Mouse (Mus musculus) forebrain, embryonic 12.5 days (tissue): ENCODE data around the gene Mcm5. TPM values are rescaled to one million over a fixed set of nuclear protein-coding genes. Genes with fewer than 3 reads are reported as not detected.

Experiments
- ATAC-seq: fragments of 200-750 bp; cut with Nextera tagmentation; 2 replicates; pipeline ENCODE4 v1.8.0; 2017; ENCODE audit warnings: moderate TSS enrichment; ENCODE audit not compliant: low FRiP score
- H3K27ac ChIP-seq: fragments of 300-500 bp; sonication (generic); 2 replicates; pipeline ENCODE4 v1.5.1; 2016; ENCODE audit warnings: mild to moderate bottlenecking
- H3K27me3 ChIP-seq: fragments of 300-500 bp; sonication (generic); 2 replicates; pipeline ENCODE4 v1.6.1; 2016; ENCODE audit warnings: mild to moderate bottlenecking
- H3K36me3 ChIP-seq: fragments of 300-500 bp; sonication (generic); replicated peaks from 2 replicates; pipeline ENCODE4 v1.6.1; 2016; ENCODE audit warnings: mild to moderate bottlenecking
- H3K4me1 ChIP-seq: fragments of 300-500 bp; sonication (generic); 2 replicates; pipeline ENCODE4 v1.6.1; 2016
- H3K4me2 ChIP-seq: fragments of 300-500 bp; sonication (generic); 2 replicates; pipeline ENCODE4 v1.6.1; 2016; ENCODE audit warnings: mild to moderate bottlenecking, moderate library complexity
- H3K4me3 ChIP-seq: fragments of 300-500 bp; sonication (generic); replicated peaks from 2 replicates; pipeline ENCODE4 v1.5.1; 2016; ENCODE audit warnings: mild to moderate bottlenecking
- H3K9ac ChIP-seq: fragments of 300-500 bp; sonication (generic); 2 replicates; pipeline ENCODE4 v1.6.1; 2016; ENCODE audit warnings: mild to moderate bottlenecking
- H3K9me3 ChIP-seq: fragments of 300-500 bp; sonication (generic); 2 replicates; pipeline ENCODE4 v1.6.1; 2016
- WGBS: fragments of 180-500 bp; shearing (Covaris S2); methylation state at CpG from one replicate; pipeline ENCODE4 v1.1.7; 2016; 5-methylcytosine and 5-hydroxymethylcytosine counted together
- polyA plus RNA-seq: library from polyadenylated mRNA; unstranded; fragments of >200 nt; fragmentation: Nextera tagmentation; extraction: Ambion mirVana; gene quantifications from 2 replicates; pipeline ENCODE4 v1.2.1, GENCODE M21; 2016

Mcm5 gene
- polyA plus RNA-seq, 1 experiment from 2014 or later = 190 TPM

DNA sequence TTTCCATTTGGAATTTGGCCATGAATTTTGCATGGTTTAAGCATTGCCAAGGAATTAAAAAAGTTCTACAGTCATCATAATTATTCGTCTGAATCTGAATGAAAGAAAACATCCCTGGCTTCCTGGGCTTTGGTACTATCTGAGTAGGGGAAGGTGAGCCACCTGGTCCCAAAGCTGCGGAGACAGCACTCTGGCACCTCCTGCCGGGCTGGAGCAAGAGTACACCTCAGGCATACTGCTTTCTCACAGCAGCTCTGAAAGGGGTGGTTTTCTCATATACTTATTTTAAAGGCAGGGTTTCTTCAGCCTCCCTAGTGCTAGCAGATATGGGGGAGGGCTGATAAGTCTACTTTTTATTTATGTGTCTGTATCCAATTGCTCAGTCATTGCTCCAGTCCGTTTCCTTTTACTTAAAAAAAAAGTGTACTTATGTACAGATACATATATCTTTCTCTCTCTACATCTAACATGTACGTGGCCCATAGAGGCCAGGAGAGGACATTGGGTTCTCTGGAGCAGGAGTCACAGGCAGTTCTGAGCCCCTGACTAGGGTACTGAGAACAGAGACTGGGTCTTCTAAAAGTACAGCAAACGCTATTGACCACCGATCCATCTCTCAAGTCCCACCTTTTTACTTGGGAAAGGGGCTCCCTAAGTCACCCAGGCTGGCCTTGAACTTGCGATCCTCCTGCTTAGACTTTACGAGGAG lies 688 bp upstream of the Mcm5 start:
- WGBS = under 1% methylated on average over 9 of the region's 9 CpGs
- Histone ChIP-seq H3K4me2 (peak overlapping the region; percentile 70), H3K27ac (peak overlapping the region; percentile 87), H3K36me3 (peaks cover 23% of the 10 kb centered on the region), H3K27me3 (no peaks in the 10 kb centered on the region), H3K9ac (peak overlapping the region; percentile 77), H3K9me3 (no peaks in the 10 kb centered on the region), H3K4me1 (peaks cover 21% of the 10 kb centered on the region), H3K4me3 (peak overlapping the region; percentile 76)
- peak; percentile 72 for ATAC-seq

GRCm38 (mm10) chr8:75110093-75110492 lies 724 bp downstream of the Mcm5 start:
- WGBS = 29% methylated on average over 13 of the region's 13 CpGs
- Histone ChIP-seq H3K9me3 (no peaks in the 10 kb centered on the region), H3K9ac (peak overlapping the region; percentile 84), H3K27me3 (no peaks in the 10 kb centered on the region), H3K4me1 (peaks cover 21% of the 10 kb centered on the region), H3K36me3 (peaks cover 37% of the 10 kb centered on the region), H3K4me2 (peak overlapping the region; percentile 86), H3K27ac (no peak overlapping the region), H3K4me3 (peak overlapping the region; percentile 76)
- ATAC-seq = no peak

DNA sequence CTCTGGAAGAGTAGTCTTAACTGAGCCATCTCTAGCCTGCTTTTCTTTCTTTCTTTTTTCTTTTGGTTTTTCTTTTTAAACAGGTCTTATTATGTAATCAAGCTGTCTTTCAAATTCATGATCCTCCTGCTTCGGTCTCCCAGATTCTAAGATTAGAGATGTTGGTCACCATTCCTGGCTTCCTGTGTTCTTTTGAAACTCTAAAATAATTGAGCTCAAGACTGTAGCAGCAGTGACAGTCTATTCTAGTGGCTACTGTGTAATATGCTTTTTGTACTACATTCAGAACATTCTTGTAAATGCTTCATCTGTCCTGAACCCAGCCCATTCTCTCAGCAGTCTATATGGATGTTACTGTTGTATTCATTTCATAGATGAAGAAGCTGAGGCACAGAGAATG lies 9.1 kb downstream of the Mcm5 start:
- Histone ChIP-seq H3K9ac (no peak overlapping the region), H3K4me1 (no peaks in the 10 kb centered on the region), H3K27me3 (no peaks in the 10 kb centered on the region), H3K9me3 (no peaks in the 10 kb centered on the region), H3K4me3 (no peak overlapping the region), H3K27ac (no peak overlapping the region), H3K4me2 (no peak overlapping the region), H3K36me3 (peaks cover 97% of the 10 kb centered on the region)
- no peak for ATAC-seq
- 100% methylated on average over 1 of the region's 1 CpGs for WGBS

- Histone ChIP-seq H3K9me3 (no peaks in the 10 kb centered on the region), H3K4me1 (no peaks in the 10 kb centered on the region), H3K4me3 (no peak overlapping the region), H3K9ac (no peak overlapping the region), H3K36me3 (peaks cover 97% of the 10 kb centered on the region), H3K27ac (no peak overlapping the region), H3K4me2 (no peak overlapping the region), H3K27me3 (no peaks in the 10 kb centered on the region)
- WGBS = 99% methylated on average over 2 of the region's 2 CpGs
- no peak for ATAC-seq
These were observed 9.9 kb downstream of the Mcm5 start for GRCm38 (mm10) chr8:75119287-75119686.

GRCm38 (mm10) chr8:75119747-75120146 lies 10.4 kb downstream of the Mcm5 start:
- no peak for ATAC-seq
- no peaks in the 10 kb centered on the region for H3K4me1 ChIP-seq

DNA sequence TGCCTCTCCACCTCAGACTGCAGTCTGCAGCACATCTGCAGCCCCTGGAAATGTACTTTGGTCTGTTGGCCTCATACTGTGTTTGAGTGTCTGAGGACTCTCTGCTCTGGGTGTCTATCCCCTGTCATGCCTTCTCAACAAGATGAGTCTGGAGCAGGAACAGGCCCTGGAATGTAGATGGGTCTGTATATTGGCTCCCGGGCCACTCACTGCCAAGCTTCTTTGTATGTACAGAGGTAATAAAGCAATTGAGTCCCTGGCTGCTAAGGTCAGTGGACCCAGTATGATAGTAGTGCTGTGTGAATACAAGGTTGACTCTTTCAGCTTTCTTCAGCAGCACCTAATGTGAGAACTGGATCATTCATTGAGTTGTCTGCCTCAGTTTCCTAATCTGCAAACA lies 18.0 kb downstream of the Mcm5 start:
- peaks cover 76% of the 10 kb centered on the region for H3K36me3 ChIP-seq
- H3K4me3 ChIP-seq = no peak overlapping the region
- H3K4me1 ChIP-seq = no peaks in the 10 kb centered on the region
- H3K9ac ChIP-seq = no peak overlapping the region
- H3K27me3 ChIP-seq = no peaks in the 10 kb centered on the region
- no peaks in the 10 kb centered on the region for H3K9me3 ChIP-seq
- H3K4me2 ChIP-seq = no peak overlapping the region
- H3K27ac ChIP-seq = no peak overlapping the region
- 97% methylated on average over 1 of the region's 1 CpGs for WGBS
- no peak for ATAC-seq

More at GRCm38 (mm10) chr8:75119747-75120146, 10.4 kb downstream of the Mcm5 start:
- peaks cover 98% of the 10 kb centered on the region for H3K36me3 ChIP-seq
- no peaks in the 10 kb centered on the region for H3K9me3 ChIP-seq
- no peak overlapping the region for H3K4me3 ChIP-seq
- H3K4me2 ChIP-seq = no peak overlapping the region
- no peaks in the 10 kb centered on the region for H3K27me3 ChIP-seq
- no peak overlapping the region for H3K27ac ChIP-seq
- WGBS = 96% methylated on average over 2 of the region's 2 CpGs
- H3K9ac ChIP-seq = no peak overlapping the region

GRCm38 (mm10) chr8:75132485-75132884 lies 23.1 kb downstream of the Mcm5 start:
- no peaks in the 10 kb centered on the region for H3K27me3 ChIP-seq

GRCm38 (mm10) chr8:75133399-75133798 lies 24.0 kb downstream of the Mcm5 start:
- H3K4me2 ChIP-seq = no peak overlapping the region
- no peaks in the 10 kb centered on the region; the same call in 1 of the 2 replicates for H3K4me1 ChIP-seq
- peaks cover 19% of the 10 kb centered on the region for H3K36me3 ChIP-seq
- no peak overlapping the region for H3K9ac ChIP-seq
- no peak for ATAC-seq
- no peak overlapping the region for H3K4me3 ChIP-seq
- no peak overlapping the region for H3K27ac ChIP-seq
- WGBS = 90% methylated on average over 2 of the region's 2 CpGs
- H3K9me3 ChIP-seq = no peaks in the 10 kb centered on the region
- no peaks in the 10 kb centered on the region for H3K27me3 ChIP-seq

More at GRCm38 (mm10) chr8:75132485-75132884, 23.1 kb downstream of the Mcm5 start:
- Histone ChIP-seq H3K4me1 (no peaks in the 10 kb centered on the region; the same call in 1 of the 2 replicates), H3K9me3 (no peaks in the 10 kb centered on the region), H3K27ac (no peak overlapping the region), H3K9ac (no peak overlapping the region), H3K4me3 (no peak overlapping the region), H3K36me3 (peaks cover 25% of the 10 kb centered on the region), H3K4me2 (no peak overlapping the region)
- ATAC-seq = no peak
- 13% methylated on average over 3 of the region's 3 CpGs for WGBS

GRCm38 (mm10) chr8:75134603-75135391 lies 25.4 kb downstream of the Mcm5 start:
- Histone ChIP-seq H3K36me3 (peaks cover 6% of the 10 kb centered on the region), H3K4me1 (no peaks in the 10 kb centered on the region; the same call in 1 of the 2 replicates), H3K4me3 (no peak overlapping the region), H3K4me2 (no peak overlapping the region), H3K27ac (0 out of 2 replicates have a peak overlapping the region, but pooled peaks have one; percentile 1), H3K27me3 (no peaks in the 10 kb centered on the region), H3K9ac (no peak overlapping the region), H3K9me3 (no peaks in the 10 kb centered on the region)
- 67% methylated on average over 2 of the region's 2 CpGs for WGBS
- ATAC-seq = no peak

DNA sequence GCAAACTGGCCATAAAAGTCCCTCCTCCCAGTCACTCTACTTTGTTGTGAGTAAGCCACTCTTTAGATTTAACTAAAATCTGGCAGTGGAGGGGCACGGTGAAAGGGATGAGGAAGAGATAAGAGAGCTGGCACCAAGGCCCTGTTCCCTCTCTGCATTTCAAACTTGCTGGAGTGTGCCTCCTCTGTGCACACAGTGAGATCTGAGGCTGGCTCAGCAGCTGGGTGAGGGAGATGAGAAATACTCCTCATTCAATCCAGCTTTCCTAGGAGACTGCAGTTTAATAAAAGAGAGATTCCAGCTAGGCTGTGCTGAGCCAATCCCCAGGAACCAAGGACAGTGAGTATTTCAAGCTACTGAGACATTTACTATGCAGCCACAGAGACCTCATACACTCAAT lies 26.4 kb downstream of the Mcm5 start:
- Histone ChIP-seq H3K27me3 (no peaks in the 10 kb centered on the region), H3K4me3 (no peak overlapping the region), H3K4me2 (no peak overlapping the region), H3K9ac (no peak overlapping the region), H3K36me3 (no peaks in the 10 kb centered on the region; the same call in 1 of the 2 replicates), H3K9me3 (no peaks in the 10 kb centered on the region), H3K4me1 (no peaks in the 10 kb centered on the region; the same call in 1 of the 2 replicates), H3K27ac (no peak overlapping the region)
- WGBS = 71% methylated on average over 1 of the region's 1 CpGs
- no peak for ATAC-seq

DNA sequence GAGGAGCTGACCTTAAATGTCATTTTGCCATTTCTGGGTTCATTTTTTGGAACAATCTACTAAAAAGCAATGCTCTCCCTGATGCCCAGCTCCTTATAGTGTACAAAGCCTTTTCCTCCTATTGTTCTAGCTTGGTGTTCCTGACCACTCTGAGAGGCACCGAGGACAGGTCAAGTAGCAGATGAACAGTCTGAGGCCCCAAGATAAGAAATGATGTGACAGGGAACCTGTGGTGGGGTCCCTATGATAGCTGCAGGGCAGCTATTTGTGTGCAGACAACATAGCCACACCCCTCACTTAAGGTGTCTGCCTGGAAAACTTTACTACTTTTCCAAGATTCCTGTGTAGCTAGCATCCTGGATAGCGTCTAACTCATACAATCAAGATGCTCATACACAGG lies 26.9 kb downstream of the Mcm5 start:
- Histone ChIP-seq H3K36me3 (no peaks in the 10 kb centered on the region; the same call in 1 of the 2 replicates), H3K9me3 (no peaks in the 10 kb centered on the region), H3K4me3 (no peak overlapping the region), H3K9ac (no peak overlapping the region), H3K4me1 (no peaks in the 10 kb centered on the region; the same call in 1 of the 2 replicates), H3K27me3 (no peaks in the 10 kb centered on the region), H3K27ac (no peak overlapping the region), H3K4me2 (no peak overlapping the region)
- WGBS = 89% methylated on average over 2 of the region's 2 CpGs
- no peak for ATAC-seq

DNA sequence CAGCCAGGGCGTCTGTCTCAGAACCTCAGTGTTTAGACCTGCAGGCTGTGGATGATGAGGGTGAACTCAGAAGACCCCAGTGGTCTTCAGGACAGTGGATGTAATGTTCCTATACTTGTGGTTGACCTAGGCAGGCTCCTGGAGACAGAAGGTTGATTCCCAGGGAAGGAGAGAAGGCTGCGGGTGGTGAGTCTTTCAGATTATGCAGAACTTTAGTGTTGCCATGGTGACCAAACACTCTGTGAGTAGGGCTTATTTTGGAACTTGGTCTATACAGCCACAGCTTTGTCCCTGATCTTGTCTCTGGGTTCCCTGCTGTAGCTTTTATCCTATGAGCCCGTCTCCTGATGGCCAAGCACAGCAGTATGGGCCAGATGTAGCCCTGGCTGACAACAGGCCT lies 28.2 kb downstream of the Mcm5 start:
- Histone ChIP-seq H3K27ac (no peak overlapping the region), H3K36me3 (no peaks in the 10 kb centered on the region), H3K4me2 (no peak overlapping the region), H3K4me1 (no peaks in the 10 kb centered on the region; the same call in 1 of the 2 replicates), H3K9me3 (no peaks in the 10 kb centered on the region), H3K27me3 (no peaks in the 10 kb centered on the region), H3K4me3 (no peak overlapping the region), H3K9ac (no peak overlapping the region)
- 56% methylated on average over 3 of the region's 3 CpGs for WGBS
- ATAC-seq = no peak
